Comparison of ENCODE assay signal across 10 mouse cellular contexts in genomic region chr11:94413516-94413915, GRCm38 (mm10). TPM values are rescaled to one million over a fixed set of nuclear protein-coding genes. Genes with fewer than 3 reads are reported as not detected.
DNase-seq lines count a peak whose midpoint lies in the region; ATAC-seq and TF ChIP-seq lines count a peak whose summit lies in the region.
"Had no signal": no experiment of that assay in that cellular context is flagged by ENCODE, and none has a peak within 500 bp of the region (broad histone marks: within the 10 kb centered on the region; RNA-seq: fewer than 3 reads in every experiment).

No protein-coding gene starts in this region.

- peaks cover 40% of the 10 kb centered on the region for H3K4me1 ChIP-seq in heart, embryonic 13.5 days
- peaks cover 2% of the 10 kb centered on the region; the same call in 1 of the 2 replicates for H3K4me1 ChIP-seq in heart, adult 2 months (ENCODE audit: control insufficient read depth, insufficient read depth, low read length)
- peaks cover 64% of the 10 kb centered on the region for H3K4me1 ChIP-seq in hindbrain, embryonic 10.5 days (replicated peaks)
- peaks cover 8% of the 10 kb centered on the region for H3K4me1 ChIP-seq in neural tube, embryonic 14.5 days (ENCODE audit: control insufficient read depth, insufficient read depth, low read length)
- H3K4me1 ChIP-seq in liver, embryonic 12.5 days: peaks cover 15% of the 10 kb centered on the region; the same call in 1 of the 2 replicates

- no peaks in the 10 kb centered on the region for H3K9me3 ChIP-seq in heart, embryonic 13.5 days
- H3K9me3 ChIP-seq in hindbrain, embryonic 10.5 days: no peaks in the 10 kb centered on the region
- H3K9me3 ChIP-seq in neural tube, embryonic 14.5 days (ENCODE audit: control insufficient read depth, low read length): no peaks in the 10 kb centered on the region
- no peaks in the 10 kb centered on the region for H3K9me3 ChIP-seq in liver, embryonic 12.5 days (replicated peaks)
- H3K9me3 ChIP-seq: intestine, embryonic 15.5 days had no signal

- no peak for DNase-seq in heart, adult 2 months
- peak; percentile 67 for DNase-seq in retina, postnatal 1 day
- no peak for DNase-seq in retina, embryonic 14.5 days (ENCODE audit: low spot score)
- DNase-seq in hindbrain, embryonic 10.5 days (ENCODE audit: low spot score): no peak
- DNase-seq in urinary bladder, postnatal 25 days (ENCODE audit: low spot score): no peak

- H3K36me3 ChIP-seq in heart, embryonic 13.5 days: peaks cover 5% of the 10 kb centered on the region; the same call in 1 of the 2 replicates
- H3K36me3 ChIP-seq in heart, adult 2 months (ENCODE audit: control insufficient read depth, insufficient read depth, low read length): no peaks in the 10 kb centered on the region
- peaks cover 70% of the 10 kb centered on the region for H3K36me3 ChIP-seq in hindbrain, embryonic 10.5 days
- H3K36me3 ChIP-seq in neural tube, embryonic 14.5 days (ENCODE audit: control insufficient read depth, insufficient read depth, low read length): peaks cover 10% of the 10 kb centered on the region; the same call in 1 of the 2 replicates
- H3K36me3 ChIP-seq in liver, embryonic 12.5 days: no peaks in the 10 kb centered on the region

- peak overlapping the region; percentile 50 for H3K4me2 ChIP-seq in heart, embryonic 13.5 days
- H3K4me2 ChIP-seq in neural tube, embryonic 14.5 days (ENCODE audit: low read depth, low read length): 0 out of 2 replicates have a peak overlapping the region, but pooled peaks have one; percentile 1
- H3K4me2 ChIP-seq in liver, embryonic 12.5 days: no peak overlapping the region
- H3K4me2 ChIP-seq: intestine, embryonic 15.5 days; liver, embryonic 11.5 days had no signal

- peak overlapping the region; percentile 67 for H3K27ac ChIP-seq in heart, embryonic 13.5 days (replicated peaks)
- H3K27ac ChIP-seq in heart, adult 2 months: no peak overlapping the region
- peak overlapping the region; percentile 80 for H3K27ac ChIP-seq in hindbrain, embryonic 10.5 days
- H3K27ac ChIP-seq in neural tube, embryonic 14.5 days (ENCODE audit: low read depth, low read length): peak overlapping the region; percentile 24
- H3K27ac ChIP-seq in liver, embryonic 12.5 days: no peak overlapping the region
- H3K27ac ChIP-seq: intestine, embryonic 15.5 days had no signal

- 30% methylated on average over 8 of the region's 8 CpGs for WGBS in heart, embryonic 13.5 days
- WGBS in heart, adult 2 months: 32% methylated on average over 8 of the region's 8 CpGs
- WGBS in hindbrain, embryonic 10.5 days: 27% methylated on average over 8 of the region's 8 CpGs
- WGBS in neural tube, embryonic 14.5 days: 19% methylated on average over 8 of the region's 8 CpGs
- 27% methylated on average over 8 of the region's 8 CpGs for WGBS in liver, embryonic 12.5 days (ENCODE audit: insufficient replicate concordance)

- H3K9ac ChIP-seq in heart, embryonic 13.5 days: peak overlapping the region; percentile 4
- no peak overlapping the region for H3K9ac ChIP-seq in heart, adult 2 months (ENCODE audit: low read depth, low read length)
- no peak overlapping the region; the same call in 1 of the 2 replicates for H3K9ac ChIP-seq in neural tube, embryonic 14.5 days (replicated peaks; ENCODE audit: low read depth, low read length)
- H3K9ac ChIP-seq in liver, embryonic 12.5 days: no peak overlapping the region
- H3K9ac ChIP-seq: intestine, embryonic 15.5 days had no signal

- no peak for ATAC-seq in heart, embryonic 13.5 days (ENCODE audit: extremely low read depth, insufficient number of reproducible peaks, low FRiP score, low TSS enrichment)
- peak; percentile 31; the same call in 1 of the 2 replicates for ATAC-seq in neural tube, embryonic 14.5 days (ENCODE audit: low read depth)
- ATAC-seq in liver, embryonic 12.5 days: no peak

- H3K4me3 ChIP-seq in heart, embryonic 13.5 days: no peak overlapping the region
- no peak overlapping the region for H3K4me3 ChIP-seq in heart, adult 2 months
- H3K4me3 ChIP-seq in hindbrain, embryonic 10.5 days: peak overlapping the region; percentile 20; the same call in 1 of the 2 replicates
- no peak overlapping the region for H3K4me3 ChIP-seq in neural tube, embryonic 14.5 days (ENCODE audit: low read depth, low read length)
- no peak overlapping the region for H3K4me3 ChIP-seq in liver, embryonic 12.5 days
- H3K4me3 ChIP-seq: intestine, embryonic 15.5 days had no signal

- no peak for TF ChIP-seq CTCF in heart, adult 2 months (IDR thresholded peaks at IDR 0.05)

- no peaks in the 10 kb centered on the region for H3K79me2 ChIP-seq in heart, adult 2 months (replicated peaks; ENCODE audit: control insufficient read depth, insufficient read depth, low read length)

- intact Hi-C loops in heart, adult 2 months (cut with DNase I): no loop called here

- TF ChIP-seq EP300 in heart, adult 2 months (IDR thresholded peaks at IDR 0.05; ENCODE audit: insufficient read depth, low read depth, low read length): no peak

- no peak for TF ChIP-seq POLR2A in heart, adult 2 months (IDR thresholded peaks at IDR 0.05; ENCODE audit: insufficient read depth, low read depth, low read length)

- H3K27me3 ChIP-seq in heart, embryonic 13.5 days (replicated peaks): peaks cover 85% of the 10 kb centered on the region
- no peaks in the 10 kb centered on the region for H3K27me3 ChIP-seq in heart, adult 2 months (ENCODE audit: control insufficient read depth, insufficient read depth, low read length)
- H3K27me3 ChIP-seq in hindbrain, embryonic 10.5 days (ENCODE audit: insufficient read depth, poor library complexity, severe bottlenecking): peaks cover 38% of the 10 kb centered on the region
- no peaks in the 10 kb centered on the region for H3K27me3 ChIP-seq in neural tube, embryonic 14.5 days (ENCODE audit: control insufficient read depth, insufficient read depth, low read length)
- peaks cover 99% of the 10 kb centered on the region for H3K27me3 ChIP-seq in liver, embryonic 12.5 days (replicated peaks)
- H3K27me3 ChIP-seq: intestine, embryonic 15.5 days had no signal

RNA-seq across cellular contexts. Expression of gene Abcc3, which starts 20.7 kb away (rescaled TPM):
- 0.96 and 1.6 TPM in 2 replicates for polyA plus RNA-seq in heart, embryonic 13.5 days (2015; fragmentation: Nextera tagmentation; extraction: Ambion mirVana)
- total RNA-seq in heart, adult 2 months (2021): 1 to 10 TPM; 1.6 to 2.3 TPM
- polyA plus RNA-seq in heart, adult 2 months (2012; rRNA removed): 1.8 and 2.0 TPM in 2 replicates
- 0.46 and 0.48 TPM in 2 replicates for polyA plus RNA-seq in hindbrain, embryonic 10.5 days (2016; fragmentation: Nextera tagmentation; extraction: Ambion mirVana)
- 0.81 and 1.4 TPM in 2 replicates for polyA plus RNA-seq in neural tube, embryonic 14.5 days (2014; fragmentation: Nextera tagmentation; extraction: Ambion mirVana)
- 4.0 and 4.3 TPM in 2 replicates for polyA plus RNA-seq in liver, embryonic 12.5 days (2016; fragmentation: Nextera tagmentation; extraction: Ambion mirVana)

Comparison
In these comparisons a context has a peak if more than half of its experiments do, and no peak if none do; other contexts are left out.
1. H3K27ac ChIP-seq: peak in heart, embryonic 13.5 days (single experiment), hindbrain, embryonic 10.5 days (single experiment) and neural tube, embryonic 14.5 days (single experiment); none in heart, adult 2 months (single experiment) and liver, embryonic 12.5 days (single experiment).